Mouse (Mus musculus): ENCODE measurements at regions not wholly inside any gene's neighbourhood (a gene's known extent, or its start where the extent isn't known, plus 50 kb on each side); places are given as distances from the start of the nearest gene placed in this dataset.

GRCm38 (mm10) chr2:148535562-148536180 lies 92.3 kb upstream of the Cd93 start:
- Histone ChIP-seq H3K4me3 (no peak overlapping the region), H3K9ac (ENCODE audit: low read depth, low read length) (no peak overlapping the region)
- WGBS = 43% methylated on average over 5 of the region's 5 CpGs

GRCm38 (mm10) chr2:148532051-148532450 lies 88.7 kb upstream of the Cd93 start:
- 37% methylated on average over 4 of the region's 4 CpGs for WGBS
- TF ChIP-seq CTCF (IDR thresholded peaks at IDR 0.05) (no peak), EP300 (IDR thresholded peaks at IDR 0.05; ENCODE audit: insufficient read depth, low read depth, low read length) (0 out of 2 replicates have a peak, but pooled peaks have one; percentile 63), POLR2A (IDR thresholded peaks at IDR 0.05; ENCODE audit: insufficient read depth, low read depth, low read length) (0 out of 2 replicates have a peak, but pooled peaks have one; percentile 10)
- no peak for DNase-seq
- intact Hi-C loops (cut with DNase I) = loop anchor here (1.0 to 5.0 kb wide), 4 partner anchors 27 to 125 kb away; partner anchors contain the start of genes Cd93 and Thbd
- H3K79me2 ChIP-seq (replicated peaks; ENCODE audit: control insufficient read depth, insufficient read depth, low read length) = no peaks in the 10 kb centered on the region
- H3K4me3 ChIP-seq = no peak overlapping the region
- no peaks in the 10 kb centered on the region for H3K36me3 ChIP-seq (ENCODE audit: control insufficient read depth, insufficient read depth, low read length)
- no peak overlapping the region for H3K9ac ChIP-seq (ENCODE audit: low read depth, low read length)
- no peaks in the 10 kb centered on the region for H3K27me3 ChIP-seq (ENCODE audit: control insufficient read depth, insufficient read depth, low read length)
- H3K27ac ChIP-seq = peak overlapping the region; percentile 30
- peaks cover 17% of the 10 kb centered on the region for H3K4me1 ChIP-seq (ENCODE audit: control insufficient read depth, insufficient read depth, low read length)

More at GRCm38 (mm10) chr2:148535562-148536180, 92.3 kb upstream of the Cd93 start:
- Histone ChIP-seq H3K27ac (no peak overlapping the region), H3K36me3 (ENCODE audit: control insufficient read depth, insufficient read depth, low read length) (no peaks in the 10 kb centered on the region), H3K79me2 (replicated peaks; ENCODE audit: control insufficient read depth, insufficient read depth, low read length) (no peaks in the 10 kb centered on the region), H3K27me3 (ENCODE audit: control insufficient read depth, insufficient read depth, low read length) (no peaks in the 10 kb centered on the region), H3K4me1 (ENCODE audit: control insufficient read depth, insufficient read depth, low read length) (peaks cover 13% of the 10 kb centered on the region)
- TF ChIP-seq CTCF (IDR thresholded peaks at IDR 0.05) (peak; percentile 86), POLR2A (IDR thresholded peaks at IDR 0.05; ENCODE audit: insufficient read depth, low read depth, low read length) (no peak), EP300 (IDR thresholded peaks at IDR 0.05; ENCODE audit: insufficient read depth, low read depth, low read length) (peak; percentile 90)
- intact Hi-C loops (cut with DNase I) = loop anchor here (1.0 to 5.0 kb wide), 2 partner anchors 37 to 94 kb away; no protein-coding TSS in a partner anchor
- DNase-seq = peak; percentile 66 to 71

- H3K4me3 ChIP-seq = no peak overlapping the region
- H3K27ac ChIP-seq = peak overlapping the region; percentile 30
- H3K4me1 ChIP-seq (ENCODE audit: control insufficient read depth, insufficient read depth, low read length) = peaks cover 15% of the 10 kb centered on the region
- no peak for TF ChIP-seq POLR2A (IDR thresholded peaks at IDR 0.05; ENCODE audit: insufficient read depth, low read depth, low read length)
- 0 out of 2 replicates have a peak, but pooled peaks have one; percentile 32 for TF ChIP-seq EP300 (IDR thresholded peaks at IDR 0.05; ENCODE audit: insufficient read depth, low read depth, low read length)
- H3K27me3 ChIP-seq (ENCODE audit: control insufficient read depth, insufficient read depth, low read length) = no peaks in the 10 kb centered on the region
- no peaks in the 10 kb centered on the region for H3K36me3 ChIP-seq (ENCODE audit: control insufficient read depth, insufficient read depth, low read length)
- WGBS = 40% methylated on average over 4 of the region's 4 CpGs
- H3K9ac ChIP-seq (ENCODE audit: low read depth, low read length) = no peak overlapping the region
- intact Hi-C loops (cut with DNase I) = loop anchor here (5.0 kb wide), 2 partner anchors 53 to 123 kb away; partner anchors contain the start of gene Thbd
- H3K79me2 ChIP-seq (replicated peaks; ENCODE audit: control insufficient read depth, insufficient read depth, low read length) = no peaks in the 10 kb centered on the region
- no peak for DNase-seq
Observed at GRCm38 (mm10) chr2:148530546-148530945, 87.2 kb upstream of the Cd93 start.

GRCm38 (mm10) chr2:148529900-148530299 lies 86.5 kb upstream of the Cd93 start:
- Histone ChIP-seq H3K27me3 (ENCODE audit: control insufficient read depth, insufficient read depth, low read length) (no peaks in the 10 kb centered on the region), H3K4me3 (no peak overlapping the region), H3K36me3 (ENCODE audit: control insufficient read depth, insufficient read depth, low read length) (no peaks in the 10 kb centered on the region), H3K79me2 (replicated peaks; ENCODE audit: control insufficient read depth, insufficient read depth, low read length) (no peaks in the 10 kb centered on the region), H3K9ac (ENCODE audit: low read depth, low read length) (no peak overlapping the region), H3K4me1 (ENCODE audit: control insufficient read depth, insufficient read depth, low read length) (peaks cover 12% of the 10 kb centered on the region), H3K27ac (no peak overlapping the region; the same call in 1 of the 2 replicates)
- no peak for DNase-seq
- TF ChIP-seq EP300 (IDR thresholded peaks at IDR 0.05; ENCODE audit: insufficient read depth, low read depth, low read length) = no peak
- TF ChIP-seq CTCF (IDR thresholded peaks at IDR 0.05) = no peak
- no peak for TF ChIP-seq POLR2A (IDR thresholded peaks at IDR 0.05; ENCODE audit: insufficient read depth, low read depth, low read length)
- WGBS = 80% methylated on average over 2 of the region's 2 CpGs
- intact Hi-C loops (cut with DNase I) = loop anchor here (5.0 kb wide), 2 partner anchors 53 to 123 kb away; partner anchors contain the start of gene Thbd

GRCm38 (mm10) chr2:148527755-148528154 lies 84.4 kb upstream of the Cd93 start:
- H3K4me3 ChIP-seq = no peak overlapping the region
- no peaks in the 10 kb centered on the region for H3K79me2 ChIP-seq (replicated peaks; ENCODE audit: control insufficient read depth, insufficient read depth, low read length)
- intact Hi-C loops (cut with DNase I) = no loop called here
- H3K9ac ChIP-seq (ENCODE audit: low read depth, low read length) = no peak overlapping the region
- peaks cover 16% of the 10 kb centered on the region for H3K4me1 ChIP-seq (ENCODE audit: control insufficient read depth, insufficient read depth, low read length)
- H3K27ac ChIP-seq = no peak overlapping the region
- no peaks in the 10 kb centered on the region for H3K27me3 ChIP-seq (ENCODE audit: control insufficient read depth, insufficient read depth, low read length)
- WGBS = 63% methylated on average over 5 of the region's 5 CpGs
- TF ChIP-seq POLR2A (IDR thresholded peaks at IDR 0.05; ENCODE audit: insufficient read depth, low read depth, low read length) (no peak), EP300 (IDR thresholded peaks at IDR 0.05; ENCODE audit: insufficient read depth, low read depth, low read length) (no peak), CTCF (IDR thresholded peaks at IDR 0.05) (no peak)
- DNase-seq = no peak
- no peaks in the 10 kb centered on the region for H3K36me3 ChIP-seq (ENCODE audit: control insufficient read depth, insufficient read depth, low read length)

- H3K4me1 ChIP-seq (ENCODE audit: control insufficient read depth, insufficient read depth, low read length) = peaks cover 15% of the 10 kb centered on the region
- no peak overlapping the region for H3K9ac ChIP-seq (ENCODE audit: low read depth, low read length)
- H3K27ac ChIP-seq = no peak overlapping the region
- H3K27me3 ChIP-seq (ENCODE audit: control insufficient read depth, insufficient read depth, low read length) = no peaks in the 10 kb centered on the region
- no peak for TF ChIP-seq POLR2A (IDR thresholded peaks at IDR 0.05; ENCODE audit: insufficient read depth, low read depth, low read length)
- TF ChIP-seq CTCF (IDR thresholded peaks at IDR 0.05) = no peak
- WGBS = 92% methylated on average over 6 of the region's 6 CpGs
- intact Hi-C loops (cut with DNase I) = no loop called here
- no peak overlapping the region for H3K4me3 ChIP-seq
- H3K79me2 ChIP-seq (replicated peaks; ENCODE audit: control insufficient read depth, insufficient read depth, low read length) = no peaks in the 10 kb centered on the region
- H3K36me3 ChIP-seq (ENCODE audit: control insufficient read depth, insufficient read depth, low read length) = peaks cover 6% of the 10 kb centered on the region
- no peak for DNase-seq
Observed at GRCm38 (mm10) chr2:148525496-148525895, 82.1 kb upstream of the Cd93 start.

Data from heart, adult 2 months (tissue).